Mouse (Mus musculus): ENCODE results near the gene Nkx6-2.

The Nkx6-2 gene

DNA sequence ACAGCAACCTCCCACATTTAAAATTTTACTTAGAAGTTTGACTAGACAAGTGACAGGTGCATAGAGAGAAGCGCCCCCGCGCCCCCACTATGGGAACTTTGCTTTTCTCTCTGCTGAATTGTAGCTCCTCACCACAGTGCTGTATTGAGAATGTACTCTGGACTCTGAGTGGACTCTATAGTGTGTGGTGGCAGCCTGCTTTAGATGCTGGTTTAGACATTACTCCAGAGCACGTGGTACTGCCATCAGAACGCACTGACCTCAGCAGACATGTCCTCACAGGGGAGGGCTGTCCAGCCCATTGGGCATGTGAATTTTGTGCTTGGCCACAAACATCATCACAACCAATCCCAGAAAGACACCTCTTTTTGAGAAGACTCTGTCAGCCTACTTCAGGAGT, 11.8 kb downstream of the Nkx6-2 start:
- ATAC-seq (ENCODE audit: low TSS enrichment): no peak

GRCm38 (mm10) chr7:139566533-139566932, 16.1 kb downstream of the Nkx6-2 start:
- ATAC-seq (ENCODE audit: low TSS enrichment): no peak

GRCm38 (mm10) chr7:139565998-139566397, 16.6 kb downstream of the Nkx6-2 start:
- peak; percentile 64; the same call in 1 of the 2 replicates for ATAC-seq (ENCODE audit: low TSS enrichment)

DNA sequence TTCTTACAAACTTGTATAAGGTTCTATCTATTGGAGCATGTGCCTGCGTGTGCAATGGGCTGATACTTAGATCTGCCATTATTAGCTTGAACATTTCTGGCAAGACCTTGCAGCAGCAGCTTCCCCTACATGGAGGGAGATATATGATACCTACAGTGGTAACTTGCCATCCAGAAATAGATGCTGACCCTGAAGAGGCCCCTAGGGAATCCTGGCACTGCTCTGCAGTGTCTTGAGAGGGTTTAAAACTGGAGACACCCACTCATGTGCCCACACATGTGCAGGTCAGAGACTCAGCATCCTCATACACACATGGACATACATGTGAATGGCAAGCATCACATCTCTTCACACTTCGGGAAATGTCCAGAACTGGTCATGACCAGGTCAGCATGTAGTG, 18.4 kb downstream of the Nkx6-2 start:
- no peak for ATAC-seq (ENCODE audit: low TSS enrichment)

GRCm38 (mm10) chr7:139563425-139563824, 19.2 kb downstream of the Nkx6-2 start:
- ATAC-seq (ENCODE audit: low TSS enrichment): no peak

GRCm38 (mm10) chr7:139559659-139560058, 22.9 kb downstream of the Nkx6-2 start:
- no peak for ATAC-seq (ENCODE audit: low TSS enrichment)

- no peak for ATAC-seq (ENCODE audit: low TSS enrichment)
Observed at GRCm38 (mm10) chr7:139556746-139557526, 25.7 kb downstream of the Nkx6-2 start.

DNA sequence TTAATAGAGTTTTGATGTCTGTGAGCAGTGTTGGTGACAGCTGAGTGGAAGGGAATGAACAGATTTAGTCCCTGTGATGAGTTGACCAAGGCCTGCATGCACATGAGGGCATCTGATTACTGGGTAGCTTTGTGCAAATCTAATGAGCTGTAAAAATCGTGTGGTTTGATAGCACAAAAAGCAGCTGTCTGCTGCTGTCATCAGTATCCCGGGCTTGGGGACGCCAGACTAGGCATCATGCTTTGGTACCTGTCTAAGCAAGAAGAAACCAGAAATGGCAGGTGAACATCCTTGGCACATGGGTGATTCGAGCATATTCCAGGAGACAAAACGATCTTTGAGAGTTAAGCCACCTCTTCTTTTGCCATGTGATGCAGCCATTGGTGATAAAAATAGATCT, 26.3 kb downstream of the Nkx6-2 start:
- ATAC-seq (ENCODE audit: low TSS enrichment): no peak

GRCm38 (mm10) chr7:139551519-139551918, 31.1 kb downstream of the Nkx6-2 start:
- ATAC-seq (ENCODE audit: low TSS enrichment): no peak

DNA sequence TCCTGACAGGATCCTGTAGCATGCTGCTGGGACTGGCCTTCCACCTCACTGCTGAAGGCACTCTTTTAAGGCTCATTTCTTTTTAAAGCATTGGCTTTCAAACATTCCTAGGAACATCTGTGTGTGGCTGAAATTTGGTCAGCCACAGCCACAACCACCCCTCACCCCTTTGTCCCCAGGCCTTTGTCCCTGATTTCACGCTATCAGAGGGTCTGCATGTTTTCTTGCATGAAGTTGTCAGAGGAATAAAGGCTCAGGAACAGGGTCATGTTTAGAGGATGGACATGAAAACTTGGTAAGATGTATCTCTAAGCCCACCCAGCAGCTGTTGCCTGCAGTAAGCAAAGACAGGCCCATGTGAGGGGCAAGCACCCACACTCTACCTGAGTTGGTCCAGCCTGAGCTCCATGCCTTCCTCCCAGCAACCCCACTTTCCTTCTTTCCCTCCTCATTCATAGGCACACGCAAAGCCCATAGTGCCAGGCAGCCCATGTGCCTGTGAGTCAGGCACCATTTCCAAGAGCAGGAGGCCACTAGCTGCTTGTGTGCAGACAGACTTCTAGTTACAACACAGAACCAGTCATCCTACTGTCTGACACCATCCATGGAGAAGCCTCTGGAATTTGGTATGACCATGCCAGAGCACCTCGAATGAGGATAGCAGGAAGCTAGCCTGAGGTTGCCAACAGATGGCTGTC, 32.4 kb downstream of the Nkx6-2 start:
- ATAC-seq (ENCODE audit: low TSS enrichment): no peak

- ATAC-seq (ENCODE audit: low TSS enrichment): no peak
Observed at GRCm38 (mm10) chr7:139547325-139547724, 35.3 kb downstream of the Nkx6-2 start.

GRCm38 (mm10) chr7:139544706-139545625, 37.6 kb downstream of the Nkx6-2 start:
- ATAC-seq (ENCODE audit: low TSS enrichment): peak; percentile 50

DNA sequence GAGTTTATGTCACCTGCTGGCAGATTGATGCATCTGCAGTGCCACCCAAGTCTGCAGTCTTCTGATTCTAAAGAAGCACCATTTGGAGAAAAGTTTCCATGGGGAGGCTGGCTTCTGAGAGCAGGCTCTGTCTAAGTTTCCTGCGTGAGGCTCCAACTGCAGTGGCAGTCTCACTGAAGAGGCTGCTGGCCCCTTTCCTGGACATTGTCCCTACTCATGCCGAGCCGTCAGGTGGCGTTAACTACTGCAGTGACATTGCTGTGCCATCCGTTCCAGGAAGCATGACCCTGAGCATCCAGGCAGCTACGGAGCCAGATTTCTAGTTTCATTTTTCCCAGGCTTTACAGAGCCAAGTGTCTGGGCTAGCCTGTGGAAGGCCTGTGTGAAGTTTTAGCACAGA, 41.2 kb downstream of the Nkx6-2 start:
- no peak for ATAC-seq (ENCODE audit: low TSS enrichment)

GRCm38 (mm10) chr7:139540601-139541000, 42.0 kb downstream of the Nkx6-2 start:
- peak; percentile 67 for ATAC-seq (ENCODE audit: low TSS enrichment)

DNA sequence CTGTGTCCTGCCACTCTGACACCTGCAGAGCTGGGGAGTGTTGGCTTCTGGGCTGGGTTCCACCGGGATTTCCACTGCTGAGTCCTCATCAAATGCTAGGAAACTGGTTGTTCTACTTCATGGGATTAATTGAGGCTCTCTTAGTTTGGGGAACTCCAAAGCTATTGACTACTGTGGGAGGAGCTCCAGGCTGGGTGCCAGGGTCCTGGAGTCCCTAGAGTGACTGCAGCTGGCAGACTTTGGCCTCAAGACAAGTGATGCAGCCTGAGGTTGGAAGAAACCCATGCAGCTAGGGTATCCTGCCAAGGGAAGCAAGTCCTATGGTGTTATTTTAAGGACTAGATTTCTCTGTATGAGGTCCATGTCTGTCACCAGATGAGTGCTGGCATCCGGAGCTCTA, 44.1 kb downstream of the Nkx6-2 start:
- peak; percentile 38; the same call in 1 of the 2 replicates for ATAC-seq (ENCODE audit: low TSS enrichment)

- ATAC-seq (ENCODE audit: low TSS enrichment): no peak
Observed at GRCm38 (mm10) chr7:139537831-139538230, 44.8 kb downstream of the Nkx6-2 start.

- no peak for ATAC-seq (ENCODE audit: low TSS enrichment)
Observed at GRCm38 (mm10) chr7:139536831-139537230, 45.8 kb downstream of the Nkx6-2 start.

- ATAC-seq (ENCODE audit: low TSS enrichment): no peak
Observed at GRCm38 (mm10) chr7:139536331-139536730, 46.3 kb downstream of the Nkx6-2 start.

DNA sequence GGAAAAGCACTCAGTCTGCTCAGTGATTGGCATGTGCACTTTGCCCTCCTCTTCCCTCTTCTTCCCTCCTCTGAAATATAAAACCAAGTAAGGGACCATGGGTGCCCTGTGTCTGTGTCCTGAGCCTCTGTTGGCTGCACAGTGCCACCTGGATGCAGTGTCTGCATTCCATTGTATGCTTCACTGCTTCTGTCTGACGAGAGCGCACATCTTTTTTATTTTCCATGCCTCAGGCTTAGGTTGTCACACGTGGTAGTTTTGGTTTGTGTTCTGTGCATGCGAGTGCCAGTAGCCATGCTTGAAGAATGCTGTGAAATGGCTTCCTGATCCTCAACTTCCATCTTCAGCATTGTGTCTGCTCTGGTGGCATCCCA, 51.2 kb downstream of the Nkx6-2 start:
- ATAC-seq (ENCODE audit: low TSS enrichment): no peak

DNA sequence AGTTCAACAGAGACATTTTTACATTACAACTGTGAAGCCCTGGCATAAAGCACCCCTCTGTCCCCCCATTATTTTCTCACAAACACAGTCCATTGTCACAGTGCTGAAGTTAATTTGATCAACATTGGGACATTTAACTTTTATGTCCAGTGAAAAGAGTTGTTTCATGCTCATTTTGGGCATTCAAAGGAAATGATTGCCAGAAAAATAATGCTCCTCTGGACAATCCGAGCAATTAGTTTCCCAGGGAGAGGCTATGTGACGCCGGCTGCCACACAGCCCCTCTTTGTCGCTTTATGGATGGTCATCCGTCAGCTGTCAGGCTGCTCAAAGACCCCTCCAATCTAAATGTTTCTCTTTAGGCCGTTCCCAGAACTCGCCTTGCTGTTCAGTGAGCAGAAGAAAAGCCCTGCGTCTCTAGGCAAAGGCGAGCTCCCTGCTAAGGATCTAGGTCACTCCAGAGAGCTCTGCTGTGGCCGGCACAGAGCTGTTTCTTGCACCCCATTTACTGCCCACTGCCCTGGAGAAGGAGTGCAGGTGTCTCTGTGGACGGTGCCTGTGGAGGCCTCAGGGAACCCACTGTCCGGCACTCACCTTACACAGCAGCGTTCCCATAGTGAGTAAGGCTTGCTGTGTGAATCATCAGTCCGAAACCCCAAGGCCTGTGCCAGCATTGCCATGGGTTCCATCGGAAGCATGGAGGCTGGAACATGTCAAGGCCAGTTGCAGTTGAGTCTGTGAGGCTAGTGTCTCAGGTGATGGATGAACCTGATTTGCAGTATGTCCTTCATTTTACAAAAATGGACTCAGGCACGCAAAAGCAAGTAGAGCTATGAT, 51.8 kb downstream of the Nkx6-2 start:
- peak; percentile 58 for ATAC-seq (ENCODE audit: low TSS enrichment)

Data from frontal cortex, adult (tissue).